Comparison of ENCODE assay signal across 10 mouse cellular contexts in genomic region chr13:44227706-44228459, GRCm38 (mm10).
DNase-seq lines count a peak whose midpoint lies in the region; ATAC-seq and TF ChIP-seq lines count a peak whose summit lies in the region.
"Had no signal": no experiment of that assay in that cellular context is flagged by ENCODE, and none has a peak within 500 bp of the region (broad histone marks: within the 10 kb centered on the region; RNA-seq: fewer than 3 reads in every experiment).

No protein-coding gene starts in this region.

- no peak for DNase-seq in heart, embryonic 10.5 days (ENCODE audit: low spot score)
- DNase-seq in heart, adult 18-20 months = no peak
- no peak for DNase-seq in lung, adult 2 months
- peak; percentile 46 for DNase-seq in hindbrain, postnatal 0 days (ENCODE audit: low spot score)
- DNase-seq in urinary bladder, postnatal 4 days (ENCODE audit: low spot score in 2 of 2) = no peak

- no peaks in the 10 kb centered on the region for H3K36me3 ChIP-seq in heart, embryonic 10.5 days
- H3K36me3 ChIP-seq in lung, embryonic 16.5 days (ENCODE audit: control insufficient read depth, insufficient read depth, low read length) = no peaks in the 10 kb centered on the region
- no peaks in the 10 kb centered on the region for H3K36me3 ChIP-seq in hindbrain, postnatal 0 days (ENCODE audit: insufficient read depth, low read length)
- no peaks in the 10 kb centered on the region for H3K36me3 ChIP-seq in stomach, embryonic 14.5 days (ENCODE audit: control insufficient read depth, insufficient read depth, low read length)
- H3K36me3 ChIP-seq: kidney, embryonic 15.5 days had no signal

- ATAC-seq in lung, embryonic 16.5 days (ENCODE audit: low read depth) = peak; percentile 18; the same call in 1 of the 2 replicates
- ATAC-seq in hindbrain, postnatal 0 days = 0 out of 2 replicates have a peak, but pooled peaks have one; percentile 19
- ATAC-seq in stomach, embryonic 14.5 days (ENCODE audit: insufficient number of reproducible peaks, insufficient read depth, low FRiP score, low read depth) = no peak
- ATAC-seq in cerebellum, adult (ENCODE audit: insufficient number of reproducible peaks, low FRiP score, low TSS enrichment) = no peak

- no peaks in the 10 kb centered on the region; the same call in 1 of the 2 replicates for H3K9me3 ChIP-seq in heart, embryonic 10.5 days
- peaks cover 7% of the 10 kb centered on the region; the same call in 1 of the 2 replicates for H3K9me3 ChIP-seq in lung, embryonic 16.5 days (ENCODE audit: control insufficient read depth, low read length)
- H3K9me3 ChIP-seq in hindbrain, postnatal 0 days (ENCODE audit: low read length) = no peaks in the 10 kb centered on the region; the same call in 1 of the 2 replicates
- peaks cover 8% of the 10 kb centered on the region; the same call in 1 of the 2 replicates for H3K9me3 ChIP-seq in stomach, embryonic 14.5 days (ENCODE audit: control insufficient read depth, low read depth, low read length)
- H3K9me3 ChIP-seq: kidney, embryonic 15.5 days had no signal

- 0 out of 2 replicates have a peak overlapping the region, but pooled peaks have one; percentile 24 for H3K9ac ChIP-seq in lung, embryonic 16.5 days (ENCODE audit: low read length)
- H3K9ac ChIP-seq in hindbrain, postnatal 0 days (replicated peaks; ENCODE audit: low read length) = no peak overlapping the region
- H3K9ac ChIP-seq in stomach, embryonic 14.5 days (replicated peaks; ENCODE audit: low read depth, low read length) = no peak overlapping the region
- H3K9ac ChIP-seq: kidney, embryonic 15.5 days had no signal

- H3K4me3 ChIP-seq in heart, embryonic 10.5 days = no peak overlapping the region
- H3K4me3 ChIP-seq in lung, embryonic 16.5 days (ENCODE audit: low read length) = no peak overlapping the region
- H3K4me3 ChIP-seq in lung, adult 2 months (replicated peaks; ENCODE audit: extremely low read depth, low read depth, low read length) = no peak overlapping the region
- no peak overlapping the region for H3K4me3 ChIP-seq in hindbrain, postnatal 0 days (ENCODE audit: low read length)
- H3K4me3 ChIP-seq in stomach, embryonic 14.5 days (ENCODE audit: low read depth, low read length) = no peak overlapping the region

- H3K4me1 ChIP-seq in heart, embryonic 10.5 days = peaks cover 50% of the 10 kb centered on the region
- H3K4me1 ChIP-seq in lung, embryonic 16.5 days (replicated peaks; ENCODE audit: control insufficient read depth, insufficient read depth, low read length) = peaks cover 5% of the 10 kb centered on the region
- H3K4me1 ChIP-seq in lung, adult 2 months (ENCODE audit: control insufficient read depth, insufficient read depth, low read length) = peaks cover 4% of the 10 kb centered on the region; the same call in 1 of the 2 replicates
- H3K4me1 ChIP-seq in hindbrain, postnatal 0 days (ENCODE audit: insufficient read depth, low read length) = peaks cover 17% of the 10 kb centered on the region
- peaks cover 21% of the 10 kb centered on the region for H3K4me1 ChIP-seq in stomach, embryonic 14.5 days (ENCODE audit: control insufficient read depth, insufficient read depth, low read length)

- no peaks in the 10 kb centered on the region for H3K27me3 ChIP-seq in heart, embryonic 10.5 days (ENCODE audit: insufficient read depth, poor library complexity, severe bottlenecking)
- H3K27me3 ChIP-seq in lung, embryonic 16.5 days (ENCODE audit: control insufficient read depth, insufficient read depth, low read depth, low read length) = no peaks in the 10 kb centered on the region
- H3K27me3 ChIP-seq in hindbrain, postnatal 0 days (ENCODE audit: insufficient read depth, low read length) = no peaks in the 10 kb centered on the region
- H3K27me3 ChIP-seq in stomach, embryonic 14.5 days (ENCODE audit: control insufficient read depth, insufficient read depth, low read length) = no peaks in the 10 kb centered on the region
- H3K27me3 ChIP-seq: kidney, embryonic 15.5 days had no signal

- no peak for TF ChIP-seq POLR2A in lung, adult 2 months (IDR thresholded peaks at IDR 0.05; ENCODE audit: borderline replicate concordance, extremely low read depth, low read depth, low read length)

- peak overlapping the region; percentile 84 for H3K27ac ChIP-seq in heart, embryonic 10.5 days
- peak overlapping the region; percentile 54 for H3K27ac ChIP-seq in lung, embryonic 16.5 days (ENCODE audit: low read length)
- no peak overlapping the region; the same call in 1 of the 2 replicates for H3K27ac ChIP-seq in hindbrain, postnatal 0 days
- H3K27ac ChIP-seq in stomach, embryonic 14.5 days (ENCODE audit: low read length) = no peak overlapping the region
- H3K27ac ChIP-seq: kidney, embryonic 15.5 days; macrophage had no signal

- WGBS in heart, embryonic 10.5 days = 85% methylated on average over 14 of the region's 14 CpGs
- 72% methylated on average over 14 of the region's 14 CpGs for WGBS in lung, embryonic 16.5 days
- 70% methylated on average over 14 of the region's 14 CpGs for WGBS in lung, adult 2 months
- 38% methylated on average over 14 of the region's 14 CpGs for WGBS in hindbrain, postnatal 0 days
- 69% methylated on average over 14 of the region's 14 CpGs for WGBS in stomach, embryonic 14.5 days

- H3K4me2 ChIP-seq in lung, embryonic 16.5 days (ENCODE audit: low read depth, low read length) = peak overlapping the region; percentile 28
- peak overlapping the region; percentile 34 for H3K4me2 ChIP-seq in hindbrain, postnatal 0 days (ENCODE audit: low read depth, low read length)
- peak overlapping the region; percentile 19; the same call in 1 of the 2 replicates for H3K4me2 ChIP-seq in stomach, embryonic 14.5 days (replicated peaks; ENCODE audit: low read depth, low read length)

- no peak for TF ChIP-seq CTCF in lung, adult 2 months (IDR thresholded peaks at IDR 0.05; ENCODE audit: insufficient read depth, low read length)
- no peak for TF ChIP-seq CTCF in hindbrain, postnatal 0 days (IDR thresholded peaks at IDR 0.05; ENCODE audit: low read depth)

Comparison
In these comparisons a context has a peak if more than half of its experiments do, and no peak if none do; other contexts are left out.
1. H3K27ac ChIP-seq: peak in heart, embryonic 10.5 days (single experiment) and lung, embryonic 16.5 days (single experiment); none in hindbrain, postnatal 0 days (single experiment) and stomach, embryonic 14.5 days (single experiment).
2. ATAC-seq: peak in lung, embryonic 16.5 days (single experiment) and hindbrain, postnatal 0 days (single experiment); none in stomach, embryonic 14.5 days (single experiment) and cerebellum, adult (single experiment).
3. Peak in every context shown above with its lines, with median percentiles within 50 percentile points of each other: H3K4me2 ChIP-seq.